Mouse (Mus musculus) midbrain, embryonic 14.5 days (tissue): Measurements from ENCODE around the gene Lrrc49. TPM values are rescaled to one million over a fixed set of nuclear protein-coding genes. Genes with fewer than 3 reads are reported as not detected.
A peak's percentile ranks its signal among the peaks of the same experiment; 100 is the strongest.

Experiments used
- ATAC-seq: fragments of 200-750 bp; cut with Nextera tagmentation; 2 replicates; pipeline ENCODE4 v1.8.0; 2017; ENCODE audit warnings: moderate number of reproducible peaks, moderate library complexity; ENCODE audit not compliant: low FRiP score, low TSS enrichment
- DNase-seq: peaks from one replicate; pipeline ENCODE4 v3.0.0-alpha.2; 2015
- H3K27ac ChIP-seq: fragments of 300-500 bp; sonication (generic); replicated peaks from 2 replicates; pipeline ENCODE4 v1.5.1; 2014; ENCODE audit warnings: mild to moderate bottlenecking, low read depth, low read length, moderate library complexity
- H3K27me3 ChIP-seq: fragments of 300-500 bp; sonication (generic); 2 replicates; pipeline ENCODE4 v1.6.1; 2014; ENCODE audit warnings: low read length, control low read depth, mixed read lengths; ENCODE audit not compliant: control insufficient read depth, insufficient read depth
- H3K36me3 ChIP-seq: fragments of 300-500 bp; sonication (generic); 2 replicates; pipeline ENCODE4 v1.6.1; 2014; ENCODE audit warnings: low read length, control low read depth; ENCODE audit not compliant: control insufficient read depth, insufficient read depth
- H3K4me1 ChIP-seq: fragments of 300-500 bp; sonication (generic); 2 replicates; pipeline ENCODE4 v1.6.1; 2014; ENCODE audit warnings: mild to moderate bottlenecking, antibody characterized with exemption, low read length, control low read depth; ENCODE audit not compliant: control insufficient read depth, insufficient read depth
- H3K4me2 ChIP-seq: fragments of 300-500 bp; sonication (generic); 2 replicates; pipeline ENCODE4 v1.6.1; 2014; ENCODE audit warnings: mild to moderate bottlenecking, low read length, moderate library complexity
- H3K4me3 ChIP-seq: fragments of 300-500 bp; sonication (generic); replicated peaks from 2 replicates; pipeline ENCODE4 v1.5.1; 2014; ENCODE audit warnings: low read depth, low read length
- H3K9ac ChIP-seq: fragments of 300-500 bp; sonication (generic); replicated peaks from 2 replicates; pipeline ENCODE4 v1.6.1; 2014; ENCODE audit warnings: mild to moderate bottlenecking, low read length, moderate library complexity
- H3K9me3 ChIP-seq: fragments of 300-500 bp; sonication (generic); 2 replicates; pipeline ENCODE4 v1.6.1; 2016; ENCODE audit warnings: low read length, control low read depth, mixed read lengths; ENCODE audit not compliant: control insufficient read depth
- WGBS: fragments of 180-500 bp; shearing (Covaris S2); extraction: QIAGEN DNeasy Blood & Tissue Kit; methylation state at CpG from one replicate; pipeline ENCODE4 v1.1.7; 2014; 5-methylcytosine and 5-hydroxymethylcytosine counted together
- polyA plus RNA-seq: library from polyadenylated mRNA; unstranded; fragments of >200 nt; fragmentation: Nextera tagmentation; extraction: Ambion mirVana; gene quantifications from 2 replicates; pipeline ENCODE4 v1.2.1, GENCODE M21; 2014

The Lrrc49 gene
- polyA plus RNA-seq, 1 experiment from 2014 or later = 90.8 TPM

- no peaks in the 10 kb centered on the region for H3K4me1 ChIP-seq
- WGBS = 85% methylated on average over 3 of the region's 3 CpGs
- no peak overlapping the region for H3K27ac ChIP-seq
- peak; percentile 35 for DNase-seq
- peaks cover 68% of the 10 kb centered on the region for H3K36me3 ChIP-seq
- H3K9ac ChIP-seq = no peak overlapping the region
- H3K4me2 ChIP-seq = no peak overlapping the region
- ATAC-seq = no peak
- H3K27me3 ChIP-seq = no peaks in the 10 kb centered on the region
- H3K9me3 ChIP-seq = no peaks in the 10 kb centered on the region
- H3K4me3 ChIP-seq = no peak overlapping the region
Observed at GRCm38 (mm10) chr9:60586920-60587319, 101.0 kb downstream of the Lrrc49 start.

GRCm38 (mm10) chr9:60585206-60585605, 102.8 kb downstream of the Lrrc49 start:
- Histone ChIP-seq H3K4me1 (no peaks in the 10 kb centered on the region), H3K27me3 (no peaks in the 10 kb centered on the region), H3K36me3 (peaks cover 56% of the 10 kb centered on the region), H3K4me2 (no peak overlapping the region), H3K9ac (no peak overlapping the region), H3K9me3 (no peaks in the 10 kb centered on the region), H3K4me3 (no peak overlapping the region), H3K27ac (no peak overlapping the region)
- DNase-seq = no peak
- no peak for ATAC-seq
- 89% methylated on average over 5 of the region's 5 CpGs for WGBS

GRCm38 (mm10) chr9:60582553-60582952, 105.4 kb downstream of the Lrrc49 start:
- Histone ChIP-seq H3K4me2 (no peak overlapping the region), H3K27ac (no peak overlapping the region), H3K9me3 (peaks cover 4% of the 10 kb centered on the region; the same call in 1 of the 2 replicates), H3K4me3 (no peak overlapping the region), H3K4me1 (no peaks in the 10 kb centered on the region), H3K36me3 (peaks cover 31% of the 10 kb centered on the region), H3K9ac (no peak overlapping the region), H3K27me3 (no peaks in the 10 kb centered on the region)
- 89% methylated on average over 7 of the region's 7 CpGs for WGBS
- no peak for ATAC-seq
- no peak for DNase-seq

- H3K9me3 ChIP-seq = peaks cover 2% of the 10 kb centered on the region; the same call in 1 of the 2 replicates
- H3K4me2 ChIP-seq = no peak overlapping the region
Observed at GRCm38 (mm10) chr9:60573011-60573410, 114.9 kb downstream of the Lrrc49 start.

GRCm38 (mm10) chr9:60571725-60572124, 116.2 kb downstream of the Lrrc49 start:
- Histone ChIP-seq H3K27ac (no peak overlapping the region), H3K4me2 (no peak overlapping the region), H3K9me3 (no peaks in the 10 kb centered on the region), H3K9ac (no peak overlapping the region), H3K4me1 (no peaks in the 10 kb centered on the region), H3K27me3 (no peaks in the 10 kb centered on the region), H3K4me3 (no peak overlapping the region), H3K36me3 (no peaks in the 10 kb centered on the region)
- DNase-seq (no peak), ATAC-seq (no peak)
- 91% methylated on average over 4 of the region's 4 CpGs for WGBS

More at GRCm38 (mm10) chr9:60573011-60573410, 114.9 kb downstream of the Lrrc49 start:
- ATAC-seq (no peak), DNase-seq (no peak)
- Histone ChIP-seq H3K27ac (no peak overlapping the region), H3K4me1 (no peaks in the 10 kb centered on the region), H3K36me3 (no peaks in the 10 kb centered on the region), H3K27me3 (no peaks in the 10 kb centered on the region), H3K4me3 (no peak overlapping the region), H3K9ac (no peak overlapping the region)
- WGBS = 95% methylated on average over 7 of the region's 7 CpGs

- Histone ChIP-seq H3K4me1 (no peaks in the 10 kb centered on the region), H3K27me3 (no peaks in the 10 kb centered on the region), H3K27ac (0 out of 2 replicates have a peak overlapping the region, but pooled peaks have one; percentile 32), H3K4me3 (no peak overlapping the region), H3K9me3 (no peaks in the 10 kb centered on the region), H3K4me2 (no peak overlapping the region), H3K36me3 (no peaks in the 10 kb centered on the region), H3K9ac (no peak overlapping the region)
- WGBS = 57% methylated on average over 4 of the region's 4 CpGs
- ATAC-seq (no peak), DNase-seq (peak; percentile 50)
Observed at GRCm38 (mm10) chr9:60571041-60571440, 116.9 kb downstream of the Lrrc49 start.

- ATAC-seq = no peak
- Histone ChIP-seq H3K4me3 (no peak overlapping the region), H3K27ac (no peak overlapping the region), H3K36me3 (no peaks in the 10 kb centered on the region), H3K9ac (no peak overlapping the region), H3K4me1 (no peaks in the 10 kb centered on the region), H3K27me3 (no peaks in the 10 kb centered on the region), H3K9me3 (no peaks in the 10 kb centered on the region), H3K4me2 (no peak overlapping the region)
- 66% methylated on average over 2 of the region's 2 CpGs for WGBS
- DNase-seq = peak; percentile 26
Observed at GRCm38 (mm10) chr9:60569366-60569765, 118.6 kb downstream of the Lrrc49 start.

- ATAC-seq (no peak), DNase-seq (no peak)
- Histone ChIP-seq H3K27me3 (no peaks in the 10 kb centered on the region), H3K4me3 (no peak overlapping the region), H3K36me3 (no peaks in the 10 kb centered on the region), H3K4me2 (no peak overlapping the region), H3K4me1 (peaks cover 5% of the 10 kb centered on the region; the same call in 1 of the 2 replicates), H3K9me3 (no peaks in the 10 kb centered on the region), H3K9ac (no peak overlapping the region), H3K27ac (no peak overlapping the region)
- WGBS = 92% methylated on average over 7 of the region's 7 CpGs
Observed at GRCm38 (mm10) chr9:60563809-60564208, 124.1 kb downstream of the Lrrc49 start.

GRCm38 (mm10) chr9:60562443-60563371, 125.3 kb downstream of the Lrrc49 start:
- Histone ChIP-seq H3K9ac (no peak overlapping the region), H3K27me3 (no peaks in the 10 kb centered on the region), H3K4me1 (peaks cover 5% of the 10 kb centered on the region; the same call in 1 of the 2 replicates), H3K27ac (no peak overlapping the region), H3K4me2 (no peak overlapping the region), H3K9me3 (no peaks in the 10 kb centered on the region), H3K4me3 (no peak overlapping the region), H3K36me3 (no peaks in the 10 kb centered on the region)
- 74% methylated on average over 20 of the region's 20 CpGs for WGBS
- no peak for ATAC-seq
- DNase-seq = peak; percentile 27
